In the genomic region with DNA sequence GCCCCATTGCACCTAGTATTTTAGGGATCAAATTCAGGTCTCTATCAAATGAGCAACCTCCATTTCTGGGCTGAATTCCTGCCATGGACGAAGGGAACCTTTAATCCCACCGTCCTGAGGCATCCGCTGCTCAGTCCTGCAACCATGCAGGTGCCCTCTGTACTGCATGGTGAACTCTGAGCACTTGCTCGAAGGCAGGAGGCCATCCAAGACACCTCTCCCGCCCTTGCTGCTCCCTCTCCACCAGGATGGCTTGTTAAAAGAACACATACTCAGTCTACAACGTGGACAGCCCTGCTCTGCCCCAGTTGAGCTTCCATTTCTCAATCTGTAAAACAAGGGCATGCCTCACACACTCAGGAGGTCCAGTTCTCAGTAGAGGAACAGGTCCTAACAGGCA, we compare ENCODE assay signal across 8 mouse cellular contexts. TPM values are rescaled to one million over a fixed set of nuclear protein-coding genes. Genes with fewer than 3 reads are reported as not detected.
DNase-seq lines count a peak whose midpoint lies in the region; ATAC-seq and TF ChIP-seq lines count a peak whose summit lies in the region.

No protein-coding gene starts in this region.

- no peak for TF ChIP-seq EP300 in liver, embryonic 14.5 days (IDR thresholded peaks at IDR 0.05; ENCODE audit: low read depth)

- H3K4me3 ChIP-seq in erythroblast, embryonic 14.5 days (replicated peaks): peak overlapping the region; percentile 74
- peak overlapping the region; percentile 70; the same call in 1 of the 2 replicates for H3K4me3 ChIP-seq in G1E (ENCODE audit: low read depth, low read length)
- peak overlapping the region; percentile 42 for H3K4me3 ChIP-seq in hindbrain, embryonic 15.5 days
- peak overlapping the region; percentile 65 for H3K4me3 ChIP-seq in liver, embryonic 14.5 days (ENCODE audit: insufficient read depth in 1 of 2, low read depth in 2 of 2, low read length in 2 of 2)

- no peak for TF ChIP-seq CTCF in G1E (IDR thresholded peaks at IDR 0.05; ENCODE audit: low read depth, low read length)
- no peak for TF ChIP-seq CTCF in liver, embryonic 14.5 days (IDR thresholded peaks at IDR 0.05; ENCODE audit: low read depth)

- H3K36me3 ChIP-seq in erythroblast, embryonic 14.5 days (ENCODE audit: control insufficient read depth): peaks cover 87% of the 10 kb centered on the region
- H3K36me3 ChIP-seq in G1E (replicated peaks): peaks cover 95% of the 10 kb centered on the region
- peaks cover 12% of the 10 kb centered on the region; the same call in 1 of the 2 replicates for H3K36me3 ChIP-seq in hindbrain, embryonic 15.5 days
- H3K36me3 ChIP-seq in liver, embryonic 14.5 days (replicated peaks; ENCODE audit: control insufficient read depth, insufficient read depth, low read depth): peaks cover 37% of the 10 kb centered on the region

- H3K4me1 ChIP-seq in erythroblast, embryonic 14.5 days (ENCODE audit: control insufficient read depth): peaks cover 81% of the 10 kb centered on the region
- peaks cover 94% of the 10 kb centered on the region for H3K4me1 ChIP-seq in G1E (ENCODE audit: insufficient read depth, low read depth, low read length)
- peaks cover 76% of the 10 kb centered on the region for H3K4me1 ChIP-seq in hindbrain, embryonic 15.5 days (replicated peaks)
- H3K4me1 ChIP-seq in liver, embryonic 14.5 days (replicated peaks; ENCODE audit: control insufficient read depth in 2 of 2, insufficient read depth in 2 of 2, low read length in 1 of 2): peaks cover 24 to 36% of the 10 kb centered on the region in 2 experiments

- DNase-seq in G1E (ENCODE audit: low spot score): no peak
- no peak for DNase-seq in liver, embryonic 14.5 days (ENCODE audit: low read depth in 3 of 3, low spot score in 3 of 3)
- DNase-seq in natural killer cell, adult 2 months (ENCODE audit: low spot score in 2 of 2): no peak
- no peak for DNase-seq in gastrocnemius, adult 18-20 months (ENCODE audit: low spot score)
- no peak for DNase-seq in ovary, postnatal 10 days (ENCODE audit: low spot score)

- ATAC-seq in erythroblast, adult 5-6 weeks (replicated peaks; ENCODE audit: low FRiP score, poor library complexity, severe bottlenecking): no peak
- ATAC-seq in G1E (ENCODE audit: extremely low read depth, insufficient number of reproducible peaks, low FRiP score, poor library complexity, severe bottlenecking): no peak
- ATAC-seq in hindbrain, embryonic 15.5 days (ENCODE audit: low FRiP score, low read depth): no peak
- ATAC-seq in liver, embryonic 14.5 days (ENCODE audit: insufficient read depth): no peak

- 60% methylated on average over 6 of the region's 6 CpGs for WGBS in hindbrain, embryonic 15.5 days
- WGBS in liver, embryonic 14.5 days (ENCODE audit: insufficient replicate concordance): 66% methylated on average over 6 of the region's 6 CpGs

- peak overlapping the region; percentile 32; the same call in 1 of the 2 replicates for H3K9ac ChIP-seq in hindbrain, embryonic 15.5 days
- peak overlapping the region; percentile 60 for H3K9ac ChIP-seq in liver, embryonic 14.5 days (replicated peaks)

- peak overlapping the region; percentile 62 for H3K4me2 ChIP-seq in hindbrain, embryonic 15.5 days
- H3K4me2 ChIP-seq in liver, embryonic 14.5 days (ENCODE audit: low read depth): peak overlapping the region; percentile 87

- H3K9me3 ChIP-seq in erythroblast, embryonic 14.5 days (ENCODE audit: control insufficient read depth, low read length): no peaks in the 10 kb centered on the region
- H3K9me3 ChIP-seq in G1E (replicated peaks): no peaks in the 10 kb centered on the region
- H3K9me3 ChIP-seq in hindbrain, embryonic 15.5 days: no peaks in the 10 kb centered on the region
- H3K9me3 ChIP-seq in liver, embryonic 14.5 days (ENCODE audit: control insufficient read depth, low read length): no peaks in the 10 kb centered on the region

- H3K27me3 ChIP-seq in erythroblast, embryonic 14.5 days (ENCODE audit: control insufficient read depth): no peaks in the 10 kb centered on the region
- no peaks in the 10 kb centered on the region for H3K27me3 ChIP-seq in G1E (ENCODE audit: insufficient read depth, low read length)
- H3K27me3 ChIP-seq in hindbrain, embryonic 15.5 days: no peaks in the 10 kb centered on the region
- no peaks in the 10 kb centered on the region for H3K27me3 ChIP-seq in liver, embryonic 14.5 days (ENCODE audit: control insufficient read depth, insufficient read depth, low read length)

- H3K27ac ChIP-seq in hindbrain, embryonic 15.5 days (replicated peaks): peak overlapping the region; percentile 74
- peak overlapping the region; percentile 38 for H3K27ac ChIP-seq in liver, embryonic 14.5 days

RNA-seq across cellular contexts. Expression of gene Srebf1, which starts 14.2 kb away (rescaled TPM):
- 10.0 and 12.3 TPM in 2 replicates for polyA plus RNA-seq in erythroblast, embryonic 14.5 days (2012)
- total RNA-seq in erythroblast, adult 5-6 weeks (2015; ENCODE audit: low replicate concordance): 1.3 and 13.0 TPM in 2 replicates
- 4.6 and 12.2 TPM in 2 replicates for total RNA-seq in erythroblast, adult 5-6 weeks (2017; ENCODE audit: low replicate concordance)
- total RNA-seq in G1E (2014; fragmentation: Nextera tagmentation): 79.4 and 137 TPM in 2 replicates
- total RNA-seq in G1E (2017): 64.4 and 66.8 TPM in 2 replicates
- 276 and 322 TPM in 2 replicates for polyA plus RNA-seq in G1E (2012)
- 47.7 and 50.9 TPM in 2 replicates for polyA plus RNA-seq in hindbrain, embryonic 15.5 days (2015; fragmentation: Nextera tagmentation; extraction: Ambion mirVana)
- polyA plus RNA-seq in liver, embryonic 14.5 days (2012; rRNA removed): 38.8 and 45.7 TPM in 2 replicates
- 37.6 and 49.6 TPM in 2 replicates for polyA plus RNA-seq in liver, embryonic 14.5 days (2014; fragmentation: Nextera tagmentation; extraction: Ambion mirVana)
- 10 to 100 TPM; 32.4 to 35.9 TPM for total RNA-seq in gastrocnemius, adult 18-20 months (2021)
